Mouse (Mus musculus): ENCODE results near the gene Tcl1b2. TPM values are rescaled to one million over a fixed set of nuclear protein-coding genes. Genes with fewer than 3 reads are reported as not detected.
"Not testable (repeated sequence)": the region's sequence is repeated elsewhere in the genome, so short reads cannot be mapped to it uniquely, and the experiment has no call there.

Tcl1b2 gene
- not detected for total RNA-seq (2021)
- long read RNA-seq, experiment 1, result 0 reads
- long read RNA-seq, experiment 2, result 0 reads

DNA sequence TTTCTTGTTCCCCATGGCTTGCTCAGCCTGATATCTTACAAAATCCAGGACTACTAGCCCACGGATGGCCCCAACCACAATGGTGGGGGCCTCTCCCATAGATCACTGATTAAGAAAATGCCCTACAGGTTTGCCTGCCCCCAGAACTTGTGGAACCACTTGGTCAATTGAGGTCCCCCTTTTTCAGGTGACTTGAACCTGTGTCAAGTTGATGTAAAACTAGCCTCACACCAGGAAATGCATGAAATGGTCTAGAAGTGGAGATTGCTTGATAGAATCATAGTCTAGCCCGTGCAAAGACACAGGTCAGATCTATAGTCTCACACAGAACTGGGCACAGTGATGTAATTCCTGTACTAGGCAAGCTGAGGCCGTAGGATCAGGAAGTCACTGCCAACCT is at the start of gene Tcl1b2:
Gene Tcl1b2 (plus strand): TSS at position 301 of the 400 bp plus-strand sequence.
- no peak for DNase-seq (ENCODE audit: low spot score)

DNA sequence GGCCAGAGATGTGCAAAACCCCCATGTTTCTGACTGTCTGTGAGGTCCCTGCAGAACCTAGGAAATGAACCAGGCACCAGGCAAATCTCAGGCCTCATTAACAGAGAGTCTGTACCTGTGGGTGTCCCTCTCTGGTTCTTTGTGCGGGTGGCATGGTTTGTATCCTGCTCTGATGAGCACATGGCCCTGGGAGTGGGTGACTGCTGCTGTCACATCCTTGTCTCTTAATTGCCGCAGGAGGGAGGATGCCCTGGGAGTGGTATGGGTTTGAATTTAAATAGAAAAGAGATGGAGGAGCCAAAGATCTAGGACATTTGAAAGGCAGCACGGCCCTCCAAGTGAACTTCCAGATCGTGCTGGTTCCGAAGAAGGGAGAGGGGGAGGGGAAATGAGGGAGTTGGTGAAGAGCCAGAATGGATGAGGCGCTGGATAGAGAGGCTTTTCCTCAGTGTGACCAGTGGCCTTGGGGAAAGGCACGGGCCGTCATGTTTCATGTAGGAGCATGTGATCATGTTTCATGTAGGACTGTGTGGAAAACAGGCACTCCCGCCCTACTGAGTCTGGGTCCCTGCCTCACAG is 46.3 kb upstream of the Tcl1b2 start:
- DNase-seq (ENCODE audit: low spot score), result no peak

DNA sequence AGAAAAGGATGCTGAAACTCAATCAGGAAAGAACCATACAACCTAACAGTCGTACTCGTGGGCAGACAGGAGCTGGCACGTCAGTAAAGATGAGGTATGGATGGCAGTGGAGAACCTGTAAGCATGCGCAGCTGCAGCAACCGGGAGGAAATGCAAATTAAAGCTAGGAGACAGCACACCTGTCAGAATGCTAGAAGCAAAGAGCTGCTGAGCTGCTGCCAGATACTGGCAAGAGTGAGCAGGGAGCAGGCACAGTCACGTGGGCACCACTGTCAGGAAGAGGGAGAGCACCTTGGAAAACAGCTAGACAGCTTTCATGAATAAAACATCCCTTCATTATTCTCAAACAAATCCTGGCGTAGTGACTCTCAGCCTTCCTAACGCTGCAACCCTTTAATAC is 42.9 kb upstream of the Tcl1b2 start:
- no peak for DNase-seq (ENCODE audit: low spot score)

DNA sequence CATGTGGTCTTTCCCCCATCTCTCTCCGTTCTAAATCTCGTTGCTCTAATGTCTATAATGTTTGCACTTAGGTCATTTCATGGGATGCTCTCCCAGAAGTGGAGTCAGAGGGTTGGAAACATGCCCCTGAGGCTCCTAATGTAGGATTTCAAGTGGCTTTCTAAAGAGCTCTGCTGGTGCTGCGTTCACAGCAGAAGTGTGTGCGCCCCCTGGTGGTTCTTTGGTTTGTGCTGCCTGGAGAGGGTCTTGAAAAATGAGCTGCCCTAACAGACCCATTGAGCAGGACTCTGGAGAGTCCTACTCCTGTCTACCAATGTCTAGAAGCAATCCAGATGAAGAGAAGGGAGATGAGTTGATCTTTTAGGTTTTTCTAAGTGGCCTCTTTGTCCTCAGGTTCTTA is 41.8 kb upstream of the Tcl1b2 start:
- peak; percentile 71 for DNase-seq (ENCODE audit: low spot score)

DNA sequence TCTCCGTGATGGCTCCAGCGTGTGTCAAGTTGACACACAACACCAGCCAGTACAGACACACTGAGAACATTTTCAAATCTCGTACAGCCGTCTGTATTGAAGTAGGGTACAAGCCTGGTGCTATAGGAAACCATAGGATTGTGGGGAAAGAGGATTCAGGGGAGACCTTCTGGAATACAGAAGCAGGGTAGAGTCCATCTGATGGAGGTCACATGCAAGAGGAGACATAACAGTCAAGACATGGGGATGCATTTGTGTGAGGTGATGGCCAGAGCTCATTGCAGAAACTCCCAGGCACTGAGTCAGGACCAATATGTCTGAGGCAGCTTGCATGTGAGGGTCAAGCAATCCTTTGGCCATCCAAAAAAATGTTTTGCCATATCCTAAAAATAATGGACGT is 40.5 kb upstream of the Tcl1b2 start:
- DNase-seq (ENCODE audit: low spot score), result no peak

DNA sequence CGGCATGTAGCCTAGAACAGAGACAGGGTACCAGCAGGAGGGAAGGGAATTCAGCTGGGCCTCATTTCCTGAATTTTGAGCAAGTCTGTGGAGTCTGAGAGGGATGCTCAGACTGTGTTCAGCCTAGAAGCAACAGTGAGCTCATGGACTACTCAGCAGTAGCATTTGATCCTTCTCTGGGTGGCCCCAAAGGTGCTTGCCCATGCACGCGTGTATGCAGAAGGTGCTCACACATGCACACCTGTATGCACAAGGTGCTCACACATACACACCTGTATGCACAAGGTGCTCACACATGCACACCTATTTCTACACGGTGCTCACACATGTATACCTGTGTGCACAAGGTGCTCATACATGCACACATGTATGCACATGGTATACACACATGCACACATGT is 37.0 kb upstream of the Tcl1b2 start:
- DNase-seq (ENCODE audit: low spot score), result no peak

DNA sequence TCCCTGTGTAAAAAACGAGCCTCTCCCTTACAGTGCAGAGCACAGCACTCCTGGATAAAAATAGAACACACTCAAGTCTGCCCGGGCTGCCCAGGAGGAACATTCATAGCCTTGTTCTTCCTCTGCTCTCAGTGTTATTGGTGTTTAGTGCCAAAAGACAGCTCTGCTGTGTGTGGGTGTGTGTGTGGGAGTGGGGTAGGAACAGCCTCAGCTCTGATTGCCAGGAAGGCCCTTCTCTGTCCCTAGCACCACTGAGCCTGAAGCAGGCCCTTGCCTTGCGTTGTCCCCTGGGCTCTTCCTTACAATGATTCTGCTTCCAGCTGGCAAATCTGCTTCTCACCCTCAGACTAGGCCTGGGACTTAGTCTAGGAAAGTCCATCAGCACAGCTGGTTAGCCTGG is 36.4 kb upstream of the Tcl1b2 start:
- no peak for DNase-seq (ENCODE audit: low spot score)

DNA sequence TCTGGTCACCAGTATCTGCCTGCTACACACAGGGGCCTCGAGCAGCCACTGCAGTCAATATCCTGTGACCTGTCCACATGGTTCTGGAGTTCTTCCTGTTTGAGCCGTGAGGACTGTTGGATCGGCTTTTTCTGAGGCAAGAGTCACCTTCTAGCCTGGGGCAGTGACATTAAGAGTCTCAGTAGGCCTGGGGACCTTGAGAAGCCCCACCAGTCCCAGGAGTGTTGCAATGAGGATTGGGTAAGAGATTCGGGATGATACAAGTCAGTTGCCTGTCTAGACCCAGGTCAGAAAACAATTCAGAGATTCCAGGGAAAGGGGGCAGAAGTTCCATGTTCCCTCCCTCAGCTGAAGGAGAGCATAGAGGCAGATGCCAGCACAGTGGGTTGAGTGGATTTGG is 36.0 kb upstream of the Tcl1b2 start:
- no peak for DNase-seq (ENCODE audit: low spot score)

DNA sequence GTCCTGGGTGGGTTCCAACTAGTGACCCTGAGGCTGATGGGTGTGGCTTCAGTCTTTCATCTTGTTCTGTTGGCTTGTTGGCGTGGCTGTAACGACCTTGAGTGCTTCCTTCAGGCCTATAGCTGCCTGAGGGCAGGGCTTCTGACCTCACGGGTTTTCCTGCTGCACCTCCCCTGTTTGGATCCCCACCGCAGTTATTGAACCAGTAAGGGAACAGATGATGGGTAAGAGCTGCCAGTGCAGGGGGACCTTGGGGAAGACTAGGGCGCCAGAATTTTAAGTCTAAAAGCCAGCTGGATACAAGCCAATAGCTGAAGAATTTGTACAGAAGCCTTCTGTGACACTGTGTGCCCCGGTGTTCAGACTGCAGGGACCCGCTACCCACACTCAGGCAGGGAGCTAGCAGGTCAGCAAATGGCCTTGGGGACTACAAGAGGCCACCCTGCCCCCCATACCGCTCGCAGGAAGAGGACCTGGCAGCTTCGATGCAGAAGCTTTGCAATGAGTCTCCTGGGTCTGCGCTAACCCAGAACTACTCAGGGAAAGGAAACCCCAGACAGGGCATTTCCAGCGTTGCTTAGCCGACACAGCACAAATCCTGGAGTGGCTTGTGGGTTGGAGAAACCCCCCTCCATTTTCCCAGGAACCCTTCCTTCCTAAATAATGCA is 33.4 kb upstream of the Tcl1b2 start:
- DNase-seq (ENCODE audit: low spot score), result no peak

DNA sequence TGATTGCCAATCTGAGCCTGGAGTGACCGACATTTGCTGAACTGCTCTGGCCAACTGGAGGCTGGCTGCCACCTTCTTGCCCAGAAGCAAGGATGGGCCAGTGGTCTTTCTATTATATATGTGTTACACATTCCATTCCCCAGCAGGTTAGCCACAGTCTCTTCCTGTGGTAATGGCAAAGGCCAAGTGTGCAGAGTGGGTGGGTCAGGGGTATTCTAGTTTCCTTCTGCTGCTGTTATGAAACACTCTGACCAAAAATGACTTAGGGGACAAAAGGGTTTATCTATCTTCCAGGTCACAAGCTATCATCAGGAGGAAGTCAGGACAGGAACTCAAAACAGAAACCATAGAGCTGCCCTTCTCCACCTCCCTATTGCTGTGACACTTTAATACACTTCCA is 29.2 kb upstream of the Tcl1b2 start:
- no peak for DNase-seq (ENCODE audit: low spot score)

DNA sequence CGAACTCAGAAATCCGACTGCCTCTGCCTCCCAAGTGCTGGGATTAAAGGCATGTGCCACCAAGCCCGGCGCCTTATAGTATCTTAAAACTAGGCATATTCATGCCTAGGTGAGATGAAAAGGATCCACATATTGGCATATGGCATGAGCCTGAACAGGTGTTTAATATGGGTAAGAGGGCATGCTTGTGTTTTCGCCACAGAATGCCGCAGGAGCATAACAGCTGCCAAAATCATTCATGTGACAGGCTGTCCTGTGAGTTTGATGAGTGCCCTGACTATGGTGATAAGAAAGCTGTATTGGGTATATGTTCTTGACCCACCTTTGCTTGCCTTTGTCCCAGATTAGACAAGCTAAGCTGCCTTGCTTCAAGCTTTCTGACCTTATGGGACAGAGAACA is 20.5 kb upstream of the Tcl1b2 start:
- no peak for DNase-seq (ENCODE audit: low spot score)

DNA sequence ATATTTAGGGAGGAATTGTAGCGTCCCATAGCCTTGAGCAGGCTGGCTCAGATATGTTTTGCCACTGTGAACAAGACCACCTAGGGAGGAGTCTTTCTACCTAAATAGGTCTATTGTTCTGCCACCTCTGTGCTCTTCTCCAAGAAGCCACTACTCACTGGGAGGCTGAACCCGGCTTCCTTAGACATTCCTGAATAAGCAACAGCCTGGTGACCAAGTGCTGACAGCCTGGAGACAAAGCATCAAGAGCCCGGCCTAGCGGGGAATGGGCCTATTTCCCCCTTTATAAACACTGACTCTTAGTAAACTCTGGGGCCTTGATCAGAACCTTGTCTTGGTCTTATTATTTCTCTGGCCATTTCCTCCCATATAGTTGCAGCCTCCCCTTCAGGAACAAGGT is 19.3 kb upstream of the Tcl1b2 start:
- no peak for DNase-seq (ENCODE audit: low spot score)

DNA sequence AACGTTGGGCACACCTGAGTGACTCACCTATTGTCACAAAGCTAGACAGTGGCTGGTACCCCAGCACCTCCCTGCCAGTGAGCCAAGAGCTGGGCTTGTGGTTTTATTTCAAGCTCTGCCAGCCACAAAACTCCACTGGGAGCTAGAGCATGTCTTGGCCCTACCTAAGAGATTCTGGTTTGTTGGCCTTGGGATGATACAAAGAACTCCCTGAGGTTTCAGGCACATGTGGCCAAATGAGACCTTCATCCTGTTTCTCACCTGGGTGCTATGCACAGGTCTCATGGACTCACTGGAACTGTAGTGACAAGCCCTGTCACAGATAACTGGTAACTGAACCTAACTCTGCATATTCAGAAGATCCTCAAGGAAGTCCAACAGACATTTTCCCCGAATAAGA is 18.2 kb upstream of the Tcl1b2 start:
- DNase-seq (ENCODE audit: low spot score), result no peak

DNA sequence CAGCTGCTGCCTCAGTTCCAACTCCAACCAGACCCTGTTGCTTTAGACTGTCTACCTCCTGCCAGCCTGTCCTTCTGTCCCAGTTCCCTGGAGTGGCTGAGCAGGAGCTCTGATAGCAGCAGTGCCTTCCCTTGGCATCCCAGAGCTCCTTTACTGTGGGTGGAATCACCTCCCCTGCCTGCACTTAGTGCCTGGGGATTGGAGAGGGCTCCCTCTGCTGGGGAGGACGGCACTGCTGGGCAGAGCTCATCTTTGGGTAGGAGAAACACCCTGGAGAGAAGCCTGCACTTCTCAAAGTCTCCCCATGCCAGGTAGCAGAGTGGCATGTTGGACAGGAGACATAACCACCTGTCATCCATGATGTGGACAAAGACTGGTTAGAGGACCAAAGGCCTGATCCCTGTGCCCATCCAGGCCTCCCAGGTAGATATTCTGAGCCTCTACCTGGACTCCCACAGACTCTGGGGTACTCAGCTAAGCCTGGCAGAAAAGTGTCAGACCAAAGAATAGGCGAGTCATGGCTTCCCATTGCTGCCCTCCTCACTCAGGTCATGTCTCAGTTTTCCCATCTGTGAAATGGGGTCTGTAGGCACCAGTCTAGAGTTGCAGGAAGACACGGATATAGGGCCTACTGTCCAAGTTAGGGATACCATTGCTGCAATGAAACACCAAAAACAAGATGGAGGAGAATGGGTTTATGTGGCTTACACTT is 16.2 kb upstream of the Tcl1b2 start:
- not testable (repeated sequence) for DNase-seq (ENCODE audit: low spot score)

DNA sequence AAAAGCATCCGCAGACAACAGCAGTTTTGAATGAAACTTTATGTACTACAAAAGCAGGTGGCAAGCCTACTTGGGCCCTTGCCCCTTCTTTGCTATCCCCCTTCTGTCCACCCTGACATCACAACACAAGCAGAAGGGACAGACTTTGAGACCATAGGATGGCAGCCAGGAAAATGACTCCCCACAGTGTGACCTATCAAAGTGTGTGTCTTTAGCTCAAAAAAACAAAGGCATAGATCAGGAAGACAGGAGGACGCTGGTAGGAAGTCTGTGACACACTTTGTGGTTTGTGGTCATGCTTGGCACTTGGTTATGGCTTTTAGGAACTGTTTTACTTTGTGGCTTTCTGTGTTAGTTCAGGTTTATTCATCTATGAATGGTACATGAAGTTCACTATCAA is 11.6 kb upstream of the Tcl1b2 start:
- not testable (repeated sequence) for DNase-seq (ENCODE audit: low spot score)

DNA sequence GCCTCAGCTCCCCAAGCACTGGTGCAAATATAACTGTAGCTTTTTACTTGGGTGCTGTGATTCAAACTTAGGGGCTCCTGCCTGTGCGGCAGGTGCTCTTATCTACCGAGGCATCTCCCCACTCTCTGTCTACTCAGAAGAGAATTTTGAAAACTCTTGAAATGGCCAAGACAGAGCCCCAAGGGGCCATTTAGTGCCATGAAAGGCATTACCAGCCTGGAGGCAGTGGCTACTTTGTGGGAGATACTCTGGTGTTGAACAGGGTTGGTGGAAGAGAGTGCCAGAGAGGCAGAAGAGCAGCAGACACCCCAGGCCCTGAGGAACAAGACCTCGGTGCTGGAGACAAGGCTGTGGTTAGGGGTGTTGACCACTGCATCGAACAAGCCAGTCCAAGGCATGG is 11.0 kb upstream of the Tcl1b2 start:
- DNase-seq (ENCODE audit: low spot score), result not testable (repeated sequence)

DNA sequence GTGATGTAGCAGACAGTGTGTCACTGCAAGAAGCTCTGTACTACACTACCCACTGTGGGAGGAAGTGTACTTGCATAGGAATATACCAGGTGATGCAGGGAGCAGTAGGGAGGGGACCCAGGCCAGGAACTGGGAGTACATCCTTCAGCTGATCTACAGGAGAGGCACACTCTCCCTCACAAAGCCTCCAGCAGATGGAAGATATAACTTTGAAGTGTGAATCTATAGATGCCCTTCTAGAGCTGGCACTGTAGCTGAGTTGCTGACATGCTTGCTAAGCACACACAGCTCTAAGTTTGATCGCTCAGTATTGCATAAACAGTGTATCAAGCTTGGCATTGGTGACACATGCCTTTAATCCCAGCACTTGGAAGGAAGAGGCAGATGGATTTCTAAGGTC is 8.1 kb upstream of the Tcl1b2 start:
- not testable (repeated sequence) for DNase-seq (ENCODE audit: low spot score)

DNA sequence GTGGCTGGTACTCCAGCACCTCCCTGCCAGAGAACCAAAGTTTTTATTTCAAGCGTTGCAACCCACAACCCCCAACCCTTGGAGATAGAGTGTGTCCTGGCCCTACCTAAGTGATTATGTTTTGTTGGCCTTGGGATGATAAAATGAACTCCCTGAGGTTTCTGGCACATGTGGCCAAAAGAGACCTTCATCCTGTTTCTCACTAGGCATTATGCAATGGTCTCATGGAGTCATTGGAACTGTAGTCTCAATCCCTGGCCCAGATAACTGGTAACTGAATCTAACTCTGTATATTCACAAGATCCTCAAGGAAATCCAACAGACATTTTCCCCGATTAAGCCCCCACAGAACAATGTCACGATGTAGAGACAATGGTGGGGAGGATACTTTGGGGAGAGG is 2.7 kb upstream of the Tcl1b2 start:
- no peak for DNase-seq (ENCODE audit: low spot score)

DNA sequence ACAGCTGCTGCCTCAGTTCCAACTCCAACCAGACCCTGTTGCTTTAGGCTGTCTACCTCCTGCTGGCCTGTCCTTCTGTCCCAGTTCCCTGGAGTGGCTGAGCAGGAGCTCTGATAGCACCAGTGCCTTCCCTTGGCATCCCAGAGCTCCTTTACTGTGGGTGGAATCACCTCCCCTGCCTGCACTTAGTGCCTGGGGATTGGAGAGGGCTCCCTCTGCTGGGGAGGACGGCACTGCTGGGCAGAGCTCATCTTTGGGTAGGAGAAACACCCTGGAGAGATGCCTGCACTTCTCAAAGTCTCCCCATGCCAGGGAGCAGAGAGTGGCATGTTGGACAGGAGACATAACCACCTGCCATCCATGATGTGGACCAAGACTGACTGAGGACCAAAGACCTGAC is 886 bp upstream of the Tcl1b2 start:
- DNase-seq (ENCODE audit: low spot score), result not testable (repeated sequence)

DNA sequence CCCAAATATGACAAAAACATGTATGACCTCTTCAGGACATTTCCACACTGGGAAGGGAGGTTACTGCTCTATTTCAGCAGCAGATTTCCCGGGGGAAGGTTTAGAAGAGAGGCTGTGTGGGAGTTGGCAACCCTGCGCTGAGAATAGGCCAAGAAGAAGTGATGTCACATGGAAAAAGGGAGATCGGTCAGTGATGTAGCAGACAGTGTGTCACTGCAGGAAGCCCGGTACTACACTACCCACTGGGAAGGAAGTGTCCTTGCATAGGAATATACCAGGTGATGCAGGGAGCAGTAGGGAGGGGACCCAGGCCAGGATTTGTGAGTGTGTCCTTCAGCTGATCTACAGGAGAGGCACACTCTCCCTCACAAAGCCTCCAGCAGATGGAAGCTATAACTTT is 9.5 kb downstream of the Tcl1b2 start:
- peak; percentile 25 for DNase-seq (ENCODE audit: low spot score)

DNA sequence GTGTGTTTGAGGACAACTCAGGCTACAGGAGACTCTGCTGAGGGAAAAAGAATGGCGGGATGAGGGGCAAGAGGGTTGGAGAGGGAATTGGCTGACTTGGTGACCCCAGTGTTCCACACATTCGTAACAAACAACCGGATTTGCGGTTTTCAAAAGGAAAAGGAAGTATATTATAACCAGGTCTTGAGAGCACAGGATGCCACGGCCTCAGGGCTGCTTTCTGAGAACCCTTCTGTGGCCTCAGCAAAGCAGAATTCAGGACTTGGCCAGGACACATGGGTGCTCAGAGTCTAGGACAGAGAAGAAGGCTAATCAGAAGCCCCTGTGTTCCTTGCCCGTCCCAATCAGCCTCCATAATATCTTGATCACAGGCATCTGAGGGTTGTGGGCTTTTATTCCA is 13.0 kb downstream of the Tcl1b2 start:
- DNase-seq (ENCODE audit: low spot score), result no peak

DNA sequence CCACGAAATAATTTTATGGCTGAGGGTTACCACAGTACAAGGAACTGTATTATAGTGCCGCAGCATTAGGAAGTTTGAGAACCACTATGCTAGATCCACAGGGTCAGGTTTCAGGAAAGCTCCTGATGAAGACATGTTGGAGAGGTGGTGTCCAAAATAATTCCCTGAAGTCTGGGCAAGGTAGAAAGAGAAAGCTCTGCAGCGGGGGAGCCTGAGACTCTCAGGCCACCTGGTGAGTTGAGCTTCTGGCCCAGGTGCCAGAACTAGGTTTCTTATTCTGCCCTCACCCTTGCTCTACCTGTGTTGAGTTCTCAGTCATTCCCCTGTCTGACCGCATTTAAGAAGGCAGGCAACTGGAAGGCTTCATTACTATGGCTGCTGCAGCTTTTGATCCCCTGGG is 13.6 kb downstream of the Tcl1b2 start, which contains the start of gene Tcl1b1:
Gene Tcl1b1 (plus strand): TSS at position 301 of the 400 bp plus-strand sequence.
- no peak for DNase-seq (ENCODE audit: low spot score)

DNA sequence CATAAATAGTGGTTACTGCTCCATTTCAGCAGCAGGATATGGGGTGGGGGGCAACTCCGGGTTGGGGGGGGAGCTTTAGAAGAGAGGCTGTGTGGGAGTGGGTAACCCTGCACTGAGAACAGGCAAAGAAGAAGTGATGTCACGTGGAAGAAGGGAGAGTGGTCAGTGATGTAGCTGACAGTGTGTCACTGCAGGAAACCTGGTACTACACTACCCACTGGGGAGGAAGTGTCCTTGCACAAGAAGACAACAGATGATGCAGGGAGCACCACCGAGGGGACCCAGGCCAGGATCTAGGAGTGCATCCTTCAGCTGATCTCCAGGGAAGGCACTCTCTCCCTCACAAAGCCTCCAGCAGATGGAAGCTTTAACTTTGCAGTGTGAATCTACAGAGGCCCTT is 20.9 kb downstream of the Tcl1b2 start:
- DNase-seq (ENCODE audit: low spot score), result no peak
